Mouse (Mus musculus) thymus, postnatal 4 days (tissue): ENCODE data around the gene Bcl2l1.

Source experiments
- DNase-seq: peaks from one replicate; pipeline ENCODE4 v3.0.0; 2021

Gene Bcl2l1

GRCm38 (mm10) chr2:152767618-152768271 is 63.8 kb downstream of the Bcl2l1 start:
- DNase-seq = peak; percentile 75

DNA sequence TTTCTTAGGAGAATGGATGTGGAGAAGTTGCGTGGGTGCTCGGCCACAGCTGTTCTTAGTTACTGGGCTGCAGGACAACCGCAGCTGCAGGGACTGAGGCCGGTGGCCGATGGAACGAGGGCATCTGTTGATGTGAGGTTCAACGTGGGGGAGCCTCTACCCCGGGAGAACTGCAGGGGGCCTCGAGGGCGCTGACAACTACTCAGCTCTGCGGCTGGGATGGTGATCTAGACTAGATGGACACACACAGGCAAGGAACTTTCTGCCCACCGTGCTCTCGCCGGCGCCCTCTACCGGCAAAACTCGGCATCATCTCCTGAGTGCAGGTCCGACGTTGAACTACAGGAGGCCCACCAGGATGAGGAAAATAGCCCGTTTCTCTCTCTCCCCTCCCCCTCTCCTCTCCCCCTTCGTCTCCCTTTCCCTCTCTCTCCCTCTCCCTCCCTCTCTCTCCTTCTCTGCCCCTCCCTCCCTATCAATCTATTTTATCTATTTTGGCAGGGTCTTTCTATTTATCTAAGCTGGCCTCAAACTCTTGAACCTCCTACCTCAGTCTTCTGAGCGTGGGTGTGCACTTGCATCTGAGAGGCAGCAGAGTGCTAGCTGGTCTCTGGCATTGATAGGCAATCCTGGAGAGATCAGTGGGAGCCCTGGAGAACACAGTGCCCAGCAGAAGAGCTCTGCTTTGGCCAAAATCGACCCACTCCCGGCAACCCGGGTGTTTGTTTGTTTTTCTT is 65.0 kb downstream of the Bcl2l1 start:
- peak; percentile 98 for DNase-seq

DNA sequence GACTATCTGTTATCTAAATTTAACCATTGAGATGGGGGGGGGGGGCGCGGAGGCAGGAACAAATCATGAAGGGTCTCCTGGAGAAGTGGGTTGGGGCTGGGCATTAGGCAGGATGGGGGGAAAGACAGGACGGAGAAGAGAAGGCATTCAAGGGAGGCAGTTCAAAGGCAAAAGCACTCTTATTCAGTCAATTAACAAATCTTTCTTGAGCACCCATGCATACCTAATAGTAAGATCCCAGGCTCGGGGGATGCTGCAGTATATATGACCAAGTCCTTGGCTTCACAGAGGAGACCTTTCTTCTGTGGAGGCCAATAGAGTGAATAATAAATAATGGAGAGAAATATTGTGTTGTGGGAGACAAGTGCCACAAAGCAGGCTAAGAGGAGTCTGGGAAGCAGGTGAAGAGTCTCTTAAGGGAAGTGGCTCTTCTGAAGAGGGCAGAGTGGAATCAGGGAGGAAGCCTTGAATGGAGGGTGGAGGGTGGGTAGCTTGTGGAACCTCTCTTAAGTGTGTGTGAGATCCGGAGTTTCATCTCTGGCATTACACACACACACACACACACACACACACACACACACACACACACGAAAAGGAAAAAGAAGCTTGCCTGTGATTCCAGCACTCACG is 66.4 kb downstream of the Bcl2l1 start:
- no peak for DNase-seq

- no peak for DNase-seq
Measured at GRCm38 (mm10) chr2:152764172-152765044, 67.1 kb downstream of the Bcl2l1 start.

GRCm38 (mm10) chr2:152763310-152763709 is 68.2 kb downstream of the Bcl2l1 start:
- no peak for DNase-seq

DNA sequence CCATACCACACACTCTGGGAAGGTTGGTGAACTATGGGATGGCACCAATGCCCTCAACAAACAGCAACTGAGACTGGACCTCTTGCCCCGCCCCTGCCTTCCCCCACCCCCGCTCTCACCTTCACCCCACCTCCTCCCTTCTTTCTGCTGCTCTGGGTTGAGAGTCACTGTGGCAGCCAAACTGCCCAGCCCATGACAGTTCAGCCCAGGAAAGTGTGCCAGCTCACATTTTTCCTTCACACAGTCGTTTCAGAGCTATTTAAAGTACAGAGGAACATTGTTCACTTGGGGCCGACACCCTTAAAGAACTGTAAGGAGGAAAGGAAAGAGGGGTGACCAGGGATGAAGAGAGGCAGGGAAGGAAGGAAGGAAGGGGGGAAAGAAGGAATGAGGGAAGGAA is 73.2 kb downstream of the Bcl2l1 start:
- no peak for DNase-seq

- no peak for DNase-seq
Measured at GRCm38 (mm10) chr2:152757478-152757877, 74.0 kb downstream of the Bcl2l1 start.

GRCm38 (mm10) chr2:152756474-152757393 is 74.8 kb downstream of the Bcl2l1 start:
- no peak for DNase-seq

- peak; percentile 67 for DNase-seq
Measured at GRCm38 (mm10) chr2:152753944-152754711, 77.4 kb downstream of the Bcl2l1 start, which contains the start of gene Cox4i2. Gene Cox4i2 (plus strand): TSS chr2:152754173.

DNA sequence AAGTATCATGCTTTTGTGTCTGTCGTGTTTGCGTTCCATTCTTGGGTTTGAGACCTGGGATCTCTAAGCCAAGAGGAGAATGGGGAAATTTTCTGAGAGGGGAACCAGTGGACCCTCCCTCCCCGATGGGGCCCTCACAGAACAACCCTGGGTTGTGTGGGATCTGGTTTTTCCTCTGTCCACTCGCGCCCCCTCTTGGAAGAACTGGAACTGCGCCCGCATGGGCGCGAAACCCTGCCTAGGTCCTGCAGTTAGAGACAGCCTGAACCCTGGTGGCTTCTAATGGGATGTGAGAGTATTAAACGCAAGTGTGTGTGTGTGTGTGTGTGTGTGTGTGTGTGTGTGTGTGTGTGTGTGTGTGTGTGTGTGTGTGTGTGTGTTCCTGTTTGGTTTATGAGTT is 89.1 kb downstream of the Bcl2l1 start:
- peak; percentile 84 for DNase-seq

GRCm38 (mm10) chr2:152741153-152742041 is 90.1 kb downstream of the Bcl2l1 start:
- peak; percentile 55 for DNase-seq

- DNase-seq = no peak
Measured at GRCm38 (mm10) chr2:152740490-152740889, 91.0 kb downstream of the Bcl2l1 start.

DNA sequence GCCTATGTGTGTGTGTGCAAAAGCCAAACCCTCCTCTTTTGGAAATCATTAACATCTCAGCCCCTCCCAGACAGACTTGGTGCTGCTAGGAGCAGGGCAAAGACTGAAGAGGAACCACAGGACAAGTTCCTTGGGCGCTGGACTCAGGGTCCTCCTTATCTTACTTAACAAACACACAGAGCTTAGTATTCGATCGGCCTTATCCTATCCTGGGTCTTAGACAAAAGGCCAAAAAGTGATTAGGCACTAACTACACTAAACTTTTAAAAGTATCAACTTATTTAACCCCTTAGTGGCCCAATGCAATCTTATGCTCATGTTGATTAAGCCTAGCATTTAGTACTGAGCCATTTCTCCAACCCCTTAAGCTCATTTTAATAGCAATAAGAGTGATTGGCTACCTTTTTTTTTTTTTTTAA is 91.7 kb downstream of the Bcl2l1 start:
- no peak for DNase-seq

- DNase-seq = peak; percentile 77
Measured at GRCm38 (mm10) chr2:152739031-152739841, 92.3 kb downstream of the Bcl2l1 start.

DNA sequence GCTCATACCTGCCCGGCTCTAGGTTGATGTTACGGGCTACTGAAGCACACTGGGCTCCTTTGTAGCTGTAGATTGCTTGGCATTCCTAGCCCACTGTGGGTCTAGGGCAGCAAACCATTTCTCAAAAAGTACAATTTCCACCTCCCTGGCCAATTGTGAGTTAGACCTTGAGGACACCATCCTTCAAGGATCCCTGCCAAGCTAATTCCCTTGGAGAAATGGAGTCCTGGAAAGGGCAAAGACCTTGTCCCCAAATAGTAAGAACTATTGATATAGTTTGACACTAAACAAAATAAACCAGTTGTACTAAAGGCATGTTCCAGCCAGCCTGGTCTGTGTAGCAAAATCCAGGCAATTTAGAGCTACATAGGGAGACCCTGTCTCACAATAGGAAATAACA is 93.2 kb downstream of the Bcl2l1 start:
- no peak for DNase-seq

DNA sequence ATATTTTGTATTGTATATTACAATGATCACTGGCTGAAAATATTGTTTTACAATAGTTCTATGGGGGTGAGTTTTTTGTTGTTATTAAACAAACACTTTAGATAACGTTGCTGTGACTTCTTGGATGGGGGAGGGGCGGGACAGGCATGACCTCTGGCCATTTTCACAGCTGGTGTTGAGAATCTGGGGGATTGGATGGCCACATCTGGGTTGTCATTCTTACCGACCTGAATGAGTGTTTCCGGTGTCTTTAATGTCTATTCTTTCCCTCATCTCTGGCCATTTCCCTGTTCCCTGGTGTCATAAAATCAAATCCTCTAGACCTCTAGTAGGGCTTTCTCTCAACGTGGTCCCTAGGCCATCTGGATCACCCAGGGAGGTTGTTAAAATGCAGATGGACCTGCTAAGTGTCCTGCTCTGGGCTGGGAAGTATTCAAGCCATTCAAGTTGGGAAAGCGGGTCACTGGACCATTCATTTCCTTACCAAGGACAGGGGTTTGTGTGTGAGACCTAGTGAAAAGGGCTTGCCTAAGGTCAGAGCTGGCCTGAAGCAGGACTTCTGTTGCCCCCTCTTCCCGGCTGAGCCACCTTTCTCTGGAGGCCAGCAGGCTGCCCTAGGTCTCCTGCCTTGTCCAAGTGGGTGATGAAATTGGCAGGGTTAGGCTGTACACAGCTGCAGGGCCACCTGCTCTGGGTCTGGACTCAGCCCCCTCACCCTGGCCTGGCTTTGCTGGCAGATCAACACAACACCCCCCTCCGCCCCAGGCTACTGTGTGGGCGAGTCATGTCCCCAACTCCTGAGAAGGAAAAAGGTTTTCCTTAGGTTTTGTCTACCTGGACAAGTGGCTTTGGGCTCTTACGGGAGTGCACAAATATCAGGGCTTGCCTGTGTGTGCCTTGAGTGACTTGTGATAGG is 94.0 kb downstream of the Bcl2l1 start:
- DNase-seq = no peak

GRCm38 (mm10) chr2:152736748-152737147 is 94.8 kb downstream of the Bcl2l1 start:
- DNase-seq = peak; percentile 40

GRCm38 (mm10) chr2:152736090-152736601 is 95.4 kb downstream of the Bcl2l1 start, which contains the start of gene Id1:
Gene Id1 (plus strand): TSS chr2:152736251.
- DNase-seq = peak; percentile 82
